Mouse (Mus musculus) WW6 (cell line): Measurements from ENCODE around the gene Gm6217.
"Not testable (repeated sequence)": the region's sequence is repeated elsewhere in the genome, so short reads cannot be mapped to it uniquely, and the experiment has no call there.

Source experiments
- DNase-seq: peaks from one replicate; pipeline ENCODE4 v3.0.0-alpha.2; 2013; ENCODE audit warnings: low read depth, low spot score

The Gm6217 gene

DNA sequence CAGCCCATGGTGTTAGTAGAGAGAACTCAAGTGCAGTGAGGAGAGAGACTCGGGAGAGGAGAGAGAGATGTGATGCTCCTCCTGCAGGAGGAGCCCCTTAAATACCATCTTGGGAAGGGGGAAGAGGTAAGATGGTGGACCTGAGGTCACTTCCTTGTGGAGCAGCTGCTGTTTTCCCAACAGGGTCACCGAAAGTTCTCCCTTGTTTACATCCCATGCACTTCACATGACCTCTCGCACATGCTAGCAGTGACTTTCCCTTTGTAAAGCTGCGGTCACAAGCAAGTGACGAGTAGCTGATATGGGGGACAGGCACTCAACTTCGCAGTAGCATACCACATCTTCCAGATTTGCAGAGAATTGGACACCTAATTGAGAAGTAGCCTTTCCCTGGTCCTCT is at the start of gene Gm6217:
Gene Gm6217, minus strand, starts transcription at position 74 of the 400 bp plus-strand sequence.
- not testable (repeated sequence) for DNase-seq

DNA sequence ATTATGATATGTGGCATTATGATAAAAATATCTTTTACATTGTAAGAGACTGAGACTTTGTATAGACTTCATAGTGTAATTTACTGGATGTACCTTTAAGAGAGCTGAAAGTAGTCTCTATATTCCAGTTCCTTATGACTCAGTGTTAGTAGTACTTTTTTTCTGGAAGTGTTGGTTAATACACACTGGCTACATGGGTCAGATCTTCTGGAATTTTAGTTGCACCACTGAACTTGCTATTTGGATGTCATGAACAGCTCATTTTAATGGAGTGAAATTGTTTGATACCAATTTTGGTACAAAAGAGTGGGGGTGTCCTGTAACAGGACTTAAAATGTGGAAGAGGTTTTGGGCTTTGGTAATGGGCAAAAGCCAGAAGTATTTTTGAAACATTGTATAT is 46.6 kb upstream of the Gm6217 start:
- DNase-seq = no peak

DNA sequence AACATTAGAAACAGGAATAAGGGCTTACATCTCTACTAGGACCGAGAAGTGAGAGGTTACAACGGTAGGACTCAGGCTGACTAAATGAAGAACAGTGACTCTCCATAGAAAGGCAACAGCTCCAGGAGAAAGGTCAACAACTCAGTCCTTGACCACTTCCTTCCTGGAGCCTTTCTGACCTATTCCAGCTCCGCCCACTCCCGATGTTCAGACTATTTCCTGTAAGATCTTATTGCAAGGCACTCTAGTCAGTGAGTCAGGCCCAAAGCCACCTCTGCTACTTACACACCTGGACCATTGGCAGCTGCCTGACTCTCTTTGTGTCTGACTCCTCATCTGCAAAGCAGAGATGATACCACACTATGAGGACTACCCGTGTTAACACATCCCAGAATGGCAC is 44.6 kb upstream of the Gm6217 start:
- DNase-seq = no peak

DNA sequence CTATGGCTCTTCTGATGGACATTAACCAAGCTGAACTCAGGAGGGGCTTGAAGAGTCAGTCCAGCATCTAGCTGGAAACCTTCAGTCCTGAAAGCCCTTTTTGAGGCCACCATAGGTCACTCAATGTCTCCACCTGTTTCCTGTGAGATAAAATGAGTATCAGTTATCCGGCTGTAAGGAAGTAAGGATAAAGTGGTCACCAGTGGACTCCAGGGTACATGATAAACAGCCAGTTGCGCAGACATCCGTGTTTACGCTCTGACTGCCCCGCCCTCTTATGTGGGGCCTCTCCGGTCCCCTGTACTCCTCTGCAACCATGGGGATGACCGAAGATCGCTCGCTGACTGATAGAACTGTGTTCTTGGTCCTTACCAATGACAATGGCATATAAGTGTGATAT is 43.1 kb upstream of the Gm6217 start:
- DNase-seq = no peak

DNA sequence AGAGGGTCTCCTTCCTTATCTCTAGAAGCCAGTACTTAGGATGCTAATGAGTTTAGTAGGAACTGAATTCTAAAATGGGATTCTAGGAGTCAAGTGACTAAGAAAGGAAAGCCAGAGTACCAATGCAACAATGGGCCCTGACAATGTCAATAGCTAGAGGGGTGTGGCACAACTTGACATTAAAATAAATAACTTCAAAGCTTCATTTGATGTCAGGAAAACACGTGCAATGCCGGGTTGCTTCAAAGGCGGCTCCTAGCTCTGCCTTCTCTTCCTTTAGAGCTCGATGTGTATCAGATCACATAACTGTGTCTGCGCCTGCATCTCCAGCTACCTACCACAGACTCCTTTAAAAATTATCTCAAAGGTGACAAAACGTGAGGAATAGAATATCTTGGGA is 42.7 kb upstream of the Gm6217 start:
- no peak for DNase-seq

DNA sequence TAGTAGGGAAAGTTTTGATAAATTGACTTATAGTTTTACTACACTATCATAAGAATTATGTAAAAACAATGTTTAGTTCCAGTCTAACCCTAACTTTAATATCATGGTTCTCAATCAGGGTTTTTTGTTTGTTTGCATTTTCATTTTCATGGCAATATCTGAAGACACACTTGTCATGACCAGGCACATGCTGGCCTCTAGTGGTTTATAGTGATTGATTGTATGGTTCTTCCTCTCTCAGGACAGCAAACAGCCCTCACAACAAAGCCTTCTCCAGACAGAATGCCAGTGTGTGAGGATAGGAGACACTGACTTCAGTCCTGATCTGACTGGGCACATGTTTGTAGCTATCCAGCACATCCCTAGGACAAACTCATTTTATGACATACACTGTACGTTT is 42.0 kb upstream of the Gm6217 start:
- no peak for DNase-seq

DNA sequence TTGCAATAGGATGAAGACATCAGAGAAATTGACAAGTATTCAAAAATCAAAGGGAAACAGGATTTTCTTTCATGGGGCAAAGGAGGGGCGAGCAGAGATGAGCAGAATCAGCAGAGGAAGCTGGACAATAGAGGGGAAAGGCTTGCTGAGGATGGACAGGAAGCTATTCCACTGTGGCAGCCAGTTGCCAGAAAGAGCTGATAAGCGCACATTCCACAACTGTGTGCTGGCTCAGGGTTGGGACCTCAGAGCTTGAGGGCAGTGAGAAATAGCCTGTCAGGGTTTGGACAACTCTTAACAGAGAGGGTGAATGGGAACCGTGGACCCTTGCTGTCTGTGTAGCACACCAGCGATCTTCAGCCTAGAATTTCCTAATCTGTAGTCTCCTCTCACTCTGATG is 40.8 kb upstream of the Gm6217 start:
- no peak for DNase-seq

DNA sequence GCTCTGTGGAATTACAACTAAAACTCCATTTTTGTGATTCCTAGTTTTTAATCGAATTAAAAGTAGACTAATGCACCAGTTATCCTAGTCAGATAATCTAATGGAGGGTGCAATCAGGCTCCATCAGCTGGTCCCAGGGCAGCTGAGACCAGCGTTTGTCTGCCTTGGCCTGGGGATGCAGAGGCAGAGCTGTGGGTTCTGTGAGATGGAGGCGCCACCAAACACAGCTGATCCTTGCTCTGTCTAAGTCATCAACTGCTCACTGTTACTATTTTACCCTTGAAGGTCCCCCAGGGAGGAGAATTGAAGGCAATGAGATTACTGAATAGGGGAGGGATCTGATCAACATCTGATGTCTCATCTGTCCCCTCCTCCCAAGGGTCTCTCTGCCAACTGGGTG is 35.2 kb upstream of the Gm6217 start:
- no peak for DNase-seq

DNA sequence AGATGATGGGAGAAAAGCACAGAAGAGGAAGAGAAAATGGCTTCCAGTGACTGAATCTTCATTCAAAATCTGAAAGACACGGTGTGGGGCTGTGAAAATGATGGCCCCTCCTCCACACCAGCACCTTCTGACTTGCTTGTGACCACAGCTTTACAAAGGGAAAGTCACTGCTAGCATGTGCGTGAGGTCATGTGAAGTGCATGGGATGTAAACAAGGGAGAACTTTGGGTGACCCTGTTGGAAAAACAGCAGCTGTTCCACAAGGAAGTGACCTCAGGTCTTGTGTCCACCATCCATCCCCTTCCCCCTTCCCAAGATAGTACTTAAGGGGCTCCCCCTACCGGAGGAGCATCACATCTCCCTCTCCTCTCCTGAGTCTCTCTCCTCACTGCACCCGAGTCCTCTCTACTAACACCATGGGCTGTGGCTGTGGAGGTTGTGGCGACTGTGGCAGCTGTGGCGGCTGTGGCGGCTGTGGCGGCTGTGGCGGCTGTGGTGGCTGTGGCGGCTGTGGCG is 28.7 kb upstream of the Gm6217 start, which contains the start of gene Gm47955:
Gene Gm47955, plus strand, starts transcription at position 417 of the 516 bp plus-strand sequence.
- DNase-seq = peak; percentile 9

DNA sequence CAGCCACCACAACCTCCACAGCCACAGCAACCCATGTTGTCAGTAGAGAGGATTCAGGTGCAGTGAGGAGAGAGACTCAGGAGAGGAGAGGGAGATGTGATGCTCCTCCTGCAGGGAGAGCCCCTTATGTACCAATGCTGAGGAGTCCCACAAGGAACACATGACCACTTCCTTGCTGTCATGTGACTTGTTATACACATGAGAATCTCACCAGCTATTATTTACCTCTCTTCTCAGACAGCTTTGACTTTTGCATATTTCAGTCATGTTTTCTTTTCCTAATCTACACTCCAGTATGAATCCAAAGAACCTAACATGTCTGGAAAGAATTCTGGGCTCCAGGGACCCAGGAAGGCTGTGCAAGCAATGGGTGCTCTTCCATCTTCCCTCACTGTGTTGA is 24.7 kb upstream of the Gm6217 start, which contains the start of gene Gm7544:
Gene Gm7544, minus strand, starts transcription at position 101 of the 400 bp plus-strand sequence.
- not testable (repeated sequence) for DNase-seq

DNA sequence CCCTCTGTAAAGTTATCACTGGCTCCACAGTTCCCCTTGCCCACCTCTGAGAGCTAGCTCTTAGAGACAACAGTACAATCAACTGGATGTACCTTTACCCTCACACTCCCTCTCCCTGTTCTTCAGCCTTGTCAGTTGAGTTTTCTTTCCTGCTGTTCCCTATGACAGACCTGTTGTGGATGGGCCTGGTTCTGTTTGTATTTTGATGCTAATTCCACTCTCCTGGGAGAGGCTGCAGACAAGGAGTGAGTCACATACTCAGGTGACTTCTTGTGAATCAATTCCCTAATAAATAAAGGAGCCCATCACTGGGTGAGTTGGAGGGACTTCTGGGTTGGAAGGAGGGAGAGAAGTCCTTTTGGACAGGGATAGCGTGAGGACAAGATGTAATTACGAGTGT is 17.4 kb upstream of the Gm6217 start:
- no peak for DNase-seq

DNA sequence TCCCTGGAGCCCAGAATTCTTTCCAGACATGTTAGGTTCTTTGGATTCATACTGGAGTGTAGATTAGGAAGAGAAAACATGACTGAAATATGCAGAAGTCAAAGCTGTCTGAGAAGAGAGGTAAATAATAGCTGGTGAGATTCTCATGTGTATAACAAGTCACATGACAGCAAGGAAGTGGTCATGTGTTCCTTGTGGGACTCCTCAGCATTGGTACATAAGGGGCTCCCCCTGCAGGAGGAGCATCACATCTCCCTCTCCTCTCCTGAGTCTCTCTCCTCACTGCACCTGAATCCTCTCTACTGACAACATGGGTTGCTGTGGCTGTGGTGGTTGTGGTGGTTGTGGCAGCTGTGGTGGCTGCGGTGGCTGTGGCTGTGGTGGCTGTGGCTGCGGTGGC is 14.8 kb upstream of the Gm6217 start:
- DNase-seq = not testable (repeated sequence)

DNA sequence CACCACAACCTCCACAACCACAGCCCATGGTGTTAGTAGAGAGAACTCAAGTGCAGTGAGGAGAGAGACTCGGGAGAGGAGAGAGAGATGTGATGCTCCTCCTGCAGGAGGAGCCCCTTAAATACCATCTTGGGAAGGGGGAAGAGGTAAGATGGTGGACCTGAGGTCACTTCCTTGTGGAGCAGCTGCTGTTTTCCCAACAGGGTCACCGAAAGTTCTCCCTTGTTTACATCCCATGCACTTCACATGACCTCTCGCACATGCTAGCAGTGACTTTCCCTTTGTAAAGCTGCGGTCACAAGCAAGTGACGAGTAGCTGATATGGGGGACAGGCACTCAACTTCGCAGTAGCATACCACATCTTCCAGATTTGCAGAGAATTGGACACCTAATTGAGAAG is 12.1 kb upstream of the Gm6217 start, which contains the start of gene A030003K21Rik:
Gene A030003K21Rik, minus strand, starts transcription at position 94 of the 400 bp plus-strand sequence.
- DNase-seq = not testable (repeated sequence)

DNA sequence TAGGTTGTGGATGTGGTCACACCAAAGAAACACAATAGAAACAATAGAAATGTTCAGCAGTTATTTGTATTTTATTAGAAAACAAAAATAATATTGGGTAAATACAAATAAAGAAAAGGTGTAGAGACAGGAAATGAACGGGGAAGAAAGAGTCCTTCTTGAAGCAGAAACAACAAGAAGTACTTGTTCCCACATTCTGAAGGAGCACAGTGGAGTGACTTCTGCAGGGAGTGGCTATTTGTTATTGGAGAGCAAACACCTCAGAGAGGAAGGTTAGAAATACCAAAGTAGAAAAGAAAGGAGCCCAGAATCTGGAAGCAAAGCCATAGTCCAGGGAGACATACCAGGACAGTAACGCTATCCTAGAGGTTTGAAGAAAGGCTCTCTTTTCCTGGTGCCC is 11.3 kb upstream of the Gm6217 start:
- DNase-seq = not testable (repeated sequence)

DNA sequence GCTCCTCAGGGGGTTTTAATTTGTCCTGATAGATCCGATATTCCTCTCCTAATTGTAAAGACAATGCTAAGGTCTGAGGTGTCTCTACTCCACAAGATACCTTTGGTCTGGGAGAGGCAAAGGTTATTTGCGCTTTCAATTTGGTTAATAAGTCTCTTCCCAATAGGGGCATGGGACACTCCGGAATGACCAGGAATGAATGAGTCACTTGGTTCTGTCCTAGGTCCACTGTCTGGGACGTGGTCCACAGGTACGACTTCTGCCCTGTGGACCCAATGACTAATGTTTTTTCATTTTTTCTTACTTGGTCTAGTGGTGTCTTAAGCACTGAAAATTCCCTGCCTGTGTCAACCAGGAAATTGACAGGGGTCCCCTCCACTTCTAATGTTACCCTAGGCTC is 7.5 kb upstream of the Gm6217 start:
- no peak for DNase-seq

DNA sequence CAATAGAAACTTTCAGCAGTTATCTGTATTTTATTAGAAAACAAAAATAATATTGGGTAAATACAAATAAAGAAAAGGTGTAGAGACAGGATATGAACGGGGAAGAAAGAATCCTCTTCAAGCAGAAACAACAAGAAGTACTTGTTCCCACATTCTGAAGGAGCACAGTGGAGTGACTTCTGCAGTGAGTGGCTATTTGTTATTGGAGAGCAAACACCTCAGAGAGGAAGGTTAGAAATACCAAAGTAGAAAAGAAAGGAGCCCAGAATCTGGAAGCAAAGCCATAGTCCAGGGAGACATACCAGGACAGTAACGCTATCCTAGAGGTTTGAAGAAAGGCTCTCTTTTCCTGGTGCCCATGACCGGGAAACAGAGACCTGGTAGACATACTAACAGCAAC is 641 bp downstream of the Gm6217 start:
- not testable (repeated sequence) for DNase-seq

DNA sequence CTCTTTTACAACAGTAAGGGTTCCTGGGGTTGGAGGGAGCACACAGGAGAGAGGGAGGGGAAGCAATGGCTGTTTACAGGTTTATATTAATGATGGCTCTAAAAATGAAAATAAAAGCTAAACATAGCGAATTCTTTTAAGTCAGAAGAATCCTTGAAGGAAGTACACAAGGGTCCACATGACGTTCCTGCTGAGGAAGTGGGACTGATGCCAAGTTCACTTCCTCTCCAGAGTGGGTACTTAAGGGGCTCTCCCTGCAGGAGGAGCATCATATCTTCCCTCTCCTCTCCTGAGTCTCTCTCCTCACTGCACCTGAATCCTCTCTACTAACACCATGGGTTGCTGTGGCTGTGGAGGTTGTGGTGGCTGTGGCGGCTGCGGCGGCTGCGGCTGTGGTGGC is 6.5 kb downstream of the Gm6217 start, which contains the start of gene A030014E15Rik:
Gene A030014E15Rik, plus strand, starts transcription at position 268 of the 400 bp plus-strand sequence.
- DNase-seq = no peak

DNA sequence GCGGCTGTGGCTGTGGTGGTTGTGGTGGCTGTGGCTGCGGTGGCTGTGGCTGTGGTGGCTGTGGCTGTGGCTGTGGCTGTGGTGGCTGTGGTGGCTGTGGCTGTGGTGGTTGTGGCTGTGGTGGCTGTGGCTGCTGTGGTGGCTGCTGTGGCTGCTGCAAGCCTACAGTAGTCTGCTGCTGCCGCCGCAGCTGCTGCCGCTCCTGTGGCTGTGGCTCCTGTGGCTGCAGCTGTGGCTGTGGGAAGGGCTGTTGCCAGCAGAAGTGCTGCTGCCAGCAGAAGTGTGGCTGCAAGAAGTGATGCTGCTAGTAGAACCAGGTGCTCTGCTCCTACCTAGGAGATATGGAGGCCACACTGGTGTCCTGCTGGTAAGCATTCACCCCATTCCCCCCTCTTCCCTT is 17.8 kb downstream of the Gm6217 start:
- not testable (repeated sequence) for DNase-seq

DNA sequence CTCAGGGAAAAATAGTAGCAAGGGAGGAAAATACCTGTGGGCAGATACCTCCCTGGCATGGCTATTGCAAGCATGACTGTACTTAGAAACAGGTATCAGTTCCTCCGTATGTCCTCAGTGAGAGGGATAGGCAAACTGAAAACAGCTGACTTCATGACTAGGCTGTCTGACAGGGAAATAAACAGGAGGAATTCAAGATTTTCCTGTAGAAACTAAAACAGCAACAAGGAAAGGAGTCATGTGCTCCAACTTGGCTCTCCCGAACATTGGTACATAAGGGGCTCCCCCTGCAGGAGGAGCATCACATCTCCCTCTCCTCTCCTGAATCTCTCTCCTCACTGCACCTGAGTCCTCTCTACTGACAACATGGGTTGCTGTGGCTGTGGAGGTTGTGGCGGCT is 18.2 kb downstream of the Gm6217 start, which contains the start of gene A030005L19Rik:
Gene A030005L19Rik, plus strand, starts transcription at position 301 of the 400 bp plus-strand sequence.
- DNase-seq = no peak

DNA sequence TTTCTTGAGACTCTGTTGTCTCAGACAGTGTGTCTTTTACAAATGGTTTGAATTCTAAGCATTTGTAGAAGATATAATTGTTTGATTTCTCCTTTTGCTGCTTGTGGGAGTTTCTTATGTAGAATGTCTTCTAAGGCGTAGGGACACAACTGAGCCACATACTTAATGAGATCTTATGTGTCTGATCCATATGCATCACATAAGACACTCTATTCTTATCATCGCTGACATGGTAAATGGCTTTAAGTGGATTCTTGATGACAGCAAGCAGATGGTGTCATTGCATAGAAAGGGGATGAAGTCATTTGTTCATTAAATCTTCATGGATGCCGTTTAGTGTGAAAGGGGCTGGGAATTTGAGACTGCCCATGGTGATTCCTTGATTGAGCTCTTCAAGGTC is 25.3 kb downstream of the Gm6217 start:
- DNase-seq = no peak

DNA sequence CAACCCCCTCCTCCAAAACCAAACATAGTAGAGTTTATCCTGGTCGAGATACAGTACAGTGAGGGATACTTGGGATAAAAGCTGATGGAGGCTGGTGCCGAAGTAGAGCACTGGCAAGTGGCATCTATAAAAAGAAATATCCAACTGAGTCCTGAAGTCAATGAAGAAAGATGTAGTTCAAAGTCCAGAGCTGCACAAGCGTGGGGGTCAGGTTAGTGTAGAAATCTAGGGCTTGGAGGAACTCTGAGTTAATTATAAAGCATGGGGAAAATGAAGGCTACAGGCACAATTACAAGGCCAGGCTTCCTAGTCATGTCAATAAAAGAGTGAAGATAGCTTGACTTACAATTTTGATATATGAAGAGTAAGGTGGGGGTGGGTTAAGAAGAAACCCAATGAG is 30.0 kb downstream of the Gm6217 start:
- DNase-seq = no peak

DNA sequence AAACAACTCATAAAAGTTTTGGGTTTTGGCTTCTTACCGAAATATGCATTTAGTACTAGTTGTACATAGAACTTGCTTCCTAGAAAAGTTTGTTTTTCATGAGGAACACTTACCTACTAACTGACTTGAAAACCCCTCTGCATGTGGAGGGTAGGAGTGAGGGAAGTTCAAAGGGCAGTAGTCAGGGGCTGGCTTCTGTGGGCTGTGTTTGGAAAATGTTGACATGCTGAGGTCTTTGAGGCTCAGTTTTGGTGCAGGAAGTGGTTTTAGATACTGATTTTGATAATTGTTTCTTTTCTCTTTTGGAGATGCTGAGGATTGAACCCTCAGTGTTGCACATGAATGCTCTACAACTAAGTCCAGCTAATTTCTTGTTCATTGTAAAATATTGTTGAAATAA is 30.6 kb downstream of the Gm6217 start:
- no peak for DNase-seq

DNA sequence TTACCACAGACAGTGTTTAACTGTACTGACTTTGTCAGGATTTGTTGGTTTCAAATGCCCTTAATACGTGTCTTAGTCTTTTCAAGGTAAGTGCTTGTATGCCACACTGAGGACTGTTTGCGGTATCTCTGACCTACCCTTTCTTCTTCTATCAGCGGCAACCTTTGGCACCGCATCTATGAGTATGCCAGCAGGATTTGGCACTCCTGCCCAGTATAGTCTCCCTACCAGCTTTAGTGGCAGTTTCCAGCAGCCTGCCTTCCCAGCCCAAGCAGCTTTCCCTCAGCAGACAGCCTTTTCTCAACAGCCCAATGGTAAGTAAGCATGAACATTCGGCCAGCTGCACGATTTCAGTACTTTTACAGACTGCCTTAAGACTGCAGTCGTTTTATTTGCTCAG is 37.9 kb downstream of the Gm6217 start:
- DNase-seq = no peak
